Mouse (Mus musculus) thymus, adult 2 months (tissue): Measurements from ENCODE around the gene Cobl.

Experiments used
- CTCF ChIP-seq: fragments of 200-500 bp; IDR thresholded peaks from 2 replicates; pipeline ENCODE4 v1.5.1; 2012; ENCODE audit warnings: mild to moderate bottlenecking, control low read depth, low read length, moderate library complexity, borderline replicate concordance; ENCODE audit not compliant: control insufficient read depth, poor library complexity, insufficient read depth; ENCODE audit errors: extremely low read depth
- POLR2A ChIP-seq: fragments of 200-500 bp; IDR thresholded peaks from 2 replicates; pipeline ENCODE4 v1.6.1; 2012; ENCODE audit warnings: mild to moderate bottlenecking, low read length, control low read depth, moderate library complexity; ENCODE audit not compliant: control insufficient read depth, poor library complexity, insufficient read depth; ENCODE audit errors: extremely low read depth

DNA sequence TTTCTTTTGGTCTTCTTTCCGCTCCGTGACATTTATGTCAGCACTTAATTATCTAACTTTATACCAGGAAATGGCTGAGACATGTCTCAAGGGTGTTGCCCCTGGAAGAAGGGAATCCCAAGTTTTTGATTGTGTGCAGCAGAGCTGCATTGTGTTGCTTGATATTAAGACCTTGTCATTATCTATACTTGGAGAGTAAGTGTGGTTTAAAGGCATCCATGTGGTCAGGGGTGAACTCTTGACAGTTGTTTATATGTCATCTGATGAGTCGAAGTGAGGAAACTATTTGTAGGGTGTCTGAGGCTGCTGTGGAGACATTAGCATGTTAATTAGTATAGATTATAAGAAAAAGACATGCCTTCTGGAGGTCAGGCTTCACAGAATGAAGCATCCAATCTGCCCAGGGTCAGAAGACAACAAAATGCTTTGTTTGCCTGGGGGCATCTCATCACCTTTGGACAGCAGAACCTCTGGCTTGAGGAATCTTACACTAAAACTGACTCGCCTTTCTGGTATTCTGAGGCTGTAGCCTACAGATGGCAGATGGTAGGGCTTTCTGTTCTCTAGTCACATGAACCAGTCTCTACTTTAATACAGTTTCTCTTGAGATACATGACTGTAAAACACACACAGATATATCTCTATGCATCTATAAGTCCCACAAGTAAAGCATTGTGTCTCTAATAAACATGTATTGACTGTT, 179.3 kb downstream of the Cobl start:
- TF ChIP-seq POLR2A (no peak), CTCF (no peak)
